Mouse (Mus musculus) embryonic facial prominence, embryonic 11.5 days (tissue): ENCODE results near the gene 4930579F01Rik. TPM values are rescaled to one million over a fixed set of nuclear protein-coding genes. Genes with fewer than 3 reads are reported as not detected.

Experiments
- ATAC-seq: fragments of 200-750 bp; cut with Nextera tagmentation; replicated peaks from 2 replicates; pipeline ENCODE4 v1.8.0; 2017; ENCODE audit warnings: low read depth; ENCODE audit not compliant: insufficient number of reproducible peaks, low FRiP score, low TSS enrichment
- DNase-seq: peaks from one replicate; pipeline ENCODE4 v3.0.0-alpha.2; 2015; ENCODE audit warnings: low spot score
- H3K27ac ChIP-seq: fragments of 300-500 bp; sonication (generic); replicated peaks from 2 replicates; pipeline ENCODE4 v1.5.1; 2014; ENCODE audit warnings: mild to moderate bottlenecking, low read depth, low read length, control low read depth
- H3K27me3 ChIP-seq: fragments of 300-500 bp; sonication (generic); 2 replicates; pipeline ENCODE4 v1.6.1; 2014; ENCODE audit warnings: mild to moderate bottlenecking, low read length, moderate library complexity, mixed read lengths; ENCODE audit not compliant: control insufficient read depth, insufficient read depth
- H3K36me3 ChIP-seq: fragments of 300-500 bp; sonication (generic); replicated peaks from 2 replicates; pipeline ENCODE4 v1.6.1; 2014; ENCODE audit warnings: low read depth, mild to moderate bottlenecking, low read length, moderate library complexity, mixed read lengths; ENCODE audit not compliant: control insufficient read depth, insufficient read depth
- H3K4me1 ChIP-seq: fragments of 300-500 bp; sonication (generic); 2 replicates; pipeline ENCODE4 v1.6.1; 2014; ENCODE audit warnings: low read length, mixed read lengths; ENCODE audit not compliant: control insufficient read depth, insufficient read depth
- H3K4me2 ChIP-seq: fragments of 300-500 bp; sonication (generic); 2 replicates; pipeline ENCODE4 v1.6.1; 2014; ENCODE audit warnings: low read depth, mild to moderate bottlenecking, control low read depth, low read length, moderate library complexity
- H3K4me3 ChIP-seq: fragments of 300-500 bp; sonication (generic); 2 replicates; pipeline ENCODE4 v1.5.1; 2014; ENCODE audit warnings: low read depth, low read length, control low read depth
- H3K9ac ChIP-seq: fragments of 300-500 bp; sonication (generic); replicated peaks from 2 replicates; pipeline ENCODE4 v1.6.1; 2014; ENCODE audit warnings: mild to moderate bottlenecking, control low read depth, low read length
- H3K9me3 ChIP-seq: fragments of 300-500 bp; sonication (generic); replicated peaks from 2 replicates; pipeline ENCODE4 v1.6.1; 2016; ENCODE audit warnings: mild to moderate bottlenecking, low read length, inconsistent platforms, mixed read lengths; ENCODE audit not compliant: control insufficient read depth
- WGBS: fragments of 180-500 bp; shearing (Covaris S2); extraction: QIAGEN DNeasy Blood & Tissue Kit; methylation state at CpG from one replicate; pipeline ENCODE4 v1.1.7; 2014; 5-methylcytosine and 5-hydroxymethylcytosine counted together
- polyA plus RNA-seq: library from polyadenylated mRNA; unstranded; fragments of >200 nt; fragmentation: Nextera tagmentation; extraction: Ambion mirVana; gene quantifications from 2 replicates; pipeline ENCODE4 v1.2.1, GENCODE M21; 2014

4930579F01Rik gene
- polyA plus RNA-seq, 1 experiment from 2014 or later: not detected

GRCm38 (mm10) chr3:138156651-138157050 is 37.0 kb downstream of the 4930579F01Rik start:
- no peak for DNase-seq
- 69% methylated on average over 10 of the region's 10 CpGs for WGBS
- no peaks in the 10 kb centered on the region for H3K9me3 ChIP-seq
- H3K27me3 ChIP-seq: no peaks in the 10 kb centered on the region
- no peaks in the 10 kb centered on the region for H3K4me1 ChIP-seq
- no peak for ATAC-seq
- H3K4me2 ChIP-seq: no peak overlapping the region
- H3K9ac ChIP-seq: no peak overlapping the region
- no peaks in the 10 kb centered on the region; the same call in 1 of the 2 replicates for H3K36me3 ChIP-seq
- H3K27ac ChIP-seq: no peak overlapping the region
- no peak overlapping the region for H3K4me3 ChIP-seq

DNA sequence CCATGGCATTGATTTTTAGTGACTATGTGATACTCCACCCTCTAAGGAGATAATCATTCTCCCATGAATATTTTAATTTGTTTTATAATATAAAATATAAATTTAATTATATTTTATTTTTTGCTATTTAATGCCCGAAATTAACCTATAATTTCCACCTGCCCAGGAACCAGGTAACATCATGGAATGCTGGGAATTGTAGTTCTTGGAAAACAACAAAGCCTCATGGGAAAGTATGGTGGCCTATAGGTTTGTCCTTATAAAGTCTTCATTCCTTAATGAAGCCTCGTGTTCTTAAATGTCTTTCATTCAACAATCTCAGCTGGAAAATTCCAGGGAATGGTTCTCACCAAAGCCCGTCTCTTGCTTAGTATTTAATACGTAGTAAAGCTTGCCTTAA is 38.6 kb downstream of the 4930579F01Rik start:
- Histone ChIP-seq H3K9ac (no peak overlapping the region), H3K9me3 (no peaks in the 10 kb centered on the region), H3K36me3 (no peaks in the 10 kb centered on the region; the same call in 1 of the 2 replicates), H3K27ac (no peak overlapping the region), H3K4me2 (no peak overlapping the region), H3K4me1 (no peaks in the 10 kb centered on the region), H3K27me3 (no peaks in the 10 kb centered on the region), H3K4me3 (no peak overlapping the region)
- no peak for ATAC-seq
- DNase-seq: no peak
- WGBS: 90% methylated on average over 4 of the region's 4 CpGs

DNA sequence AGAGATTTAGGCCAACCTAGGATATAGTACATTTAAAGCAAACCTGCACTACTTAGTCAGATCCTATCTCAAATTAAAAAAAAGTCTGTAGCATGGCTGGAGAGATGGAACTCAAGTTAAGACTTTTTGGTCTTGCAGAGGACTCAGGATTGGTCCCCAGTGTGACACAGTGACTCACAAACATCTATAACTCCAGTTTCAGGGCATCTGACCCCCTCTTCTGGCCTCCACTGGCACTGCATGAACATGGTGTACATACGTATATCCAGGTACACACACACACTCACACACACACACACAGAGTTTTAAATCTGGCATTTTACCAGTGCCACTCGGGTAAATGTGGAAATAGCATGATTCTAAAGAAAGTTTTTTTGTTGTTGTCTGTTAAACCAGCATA is 44.8 kb downstream of the 4930579F01Rik start:
- Histone ChIP-seq H3K4me2 (no peak overlapping the region), H3K27me3 (no peaks in the 10 kb centered on the region), H3K36me3 (no peaks in the 10 kb centered on the region; the same call in none of the 2 replicates), H3K4me1 (no peaks in the 10 kb centered on the region), H3K27ac (no peak overlapping the region), H3K4me3 (no peak overlapping the region), H3K9me3 (no peaks in the 10 kb centered on the region), H3K9ac (no peak overlapping the region)
- ATAC-seq (no peak), DNase-seq (no peak)
- WGBS: 95% methylated on average over 2 of the region's 2 CpGs

- Histone ChIP-seq H3K4me2 (peak within 1 kb of the TSS; percentile 66), H3K27ac (peak within 1 kb of the TSS; percentile 97), H3K36me3 (no peaks in the 10 kb centered on the region; the same call in 1 of the 2 replicates), H3K9ac (peak within 1 kb of the TSS; percentile 88), H3K27me3 (no peaks in the 10 kb centered on the region), H3K4me3 (peak within 1 kb of the TSS; percentile 65), H3K4me1 (no peaks in the 10 kb centered on the region), H3K9me3 (no peaks in the 10 kb centered on the region)
- peak; percentile 45; the same call in 1 of the 2 replicates for ATAC-seq
- WGBS: 5% methylated on average over 8 of the region's 8 CpGs
- DNase-seq: peak; percentile 94
Observed at GRCm38 (mm10) chr3:138144642-138145171, 48.9 kb downstream of the 4930579F01Rik start, which contains the start of gene Mttp. Gene Mttp, minus strand, starts transcription at chr3:138144968.

- no peak for ATAC-seq
- peak; percentile 52 for DNase-seq
- Histone ChIP-seq H3K9me3 (no peaks in the 10 kb centered on the region), H3K36me3 (no peaks in the 10 kb centered on the region; the same call in 1 of the 2 replicates), H3K4me1 (no peaks in the 10 kb centered on the region), H3K27ac (peak overlapping the region; percentile 97), H3K27me3 (no peaks in the 10 kb centered on the region), H3K9ac (peak overlapping the region; percentile 88), H3K4me2 (peak overlapping the region; percentile 66), H3K4me3 (peak overlapping the region; percentile 65)
- under 1% methylated on average over 18 of the region's 18 CpGs for WGBS
Observed at GRCm38 (mm10) chr3:138144060-138144641, 49.5 kb downstream of the 4930579F01Rik start.

- H3K4me3 ChIP-seq: peak within 1 kb of the TSS; percentile 65
- ATAC-seq: peak; percentile 98
- WGBS: under 1% methylated on average over 70 of the region's 70 CpGs
- H3K27ac ChIP-seq: peak within 1 kb of the TSS; percentile 97
- H3K27me3 ChIP-seq: no peaks in the 10 kb centered on the region
- H3K4me1 ChIP-seq: no peaks in the 10 kb centered on the region
- H3K9me3 ChIP-seq: no peaks in the 10 kb centered on the region
- DNase-seq: peak; percentile 98
- H3K9ac ChIP-seq: peak within 1 kb of the TSS; percentile 88
- H3K36me3 ChIP-seq: no peaks in the 10 kb centered on the region
- H3K4me2 ChIP-seq: peak within 1 kb of the TSS; percentile 66
Observed at GRCm38 (mm10) chr3:138143315-138144059, 50.1 kb downstream of the 4930579F01Rik start, which contains the start of gene Trmt10a. Gene Trmt10a, plus strand, starts transcription at chr3:138143448.

DNA sequence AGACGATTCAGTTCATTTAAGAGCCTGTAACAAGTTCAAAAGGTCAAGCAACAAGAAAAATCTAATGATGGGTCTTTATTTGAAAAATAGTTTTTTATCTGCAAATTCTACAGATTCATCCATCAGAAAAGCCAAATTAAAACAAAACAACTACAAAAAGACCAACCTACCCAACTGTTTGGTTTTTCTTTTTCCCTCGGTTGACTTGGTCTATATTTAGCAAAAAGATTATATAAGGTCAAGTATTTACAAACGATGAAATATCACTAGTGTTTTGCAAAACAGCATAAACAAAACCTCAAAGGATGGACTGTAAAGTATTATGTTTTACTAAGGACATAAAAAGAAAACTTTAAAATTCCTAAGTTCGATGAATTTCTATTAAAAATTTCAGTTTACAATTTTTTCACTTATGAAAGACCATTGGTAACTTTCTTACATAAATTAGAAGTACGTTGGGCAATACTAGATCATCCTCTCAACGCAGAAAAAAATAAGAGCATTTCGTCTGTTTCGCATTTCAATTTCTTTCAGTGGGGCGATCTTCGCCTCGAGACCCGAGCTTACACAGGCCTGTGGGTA is 50.8 kb downstream of the 4930579F01Rik start:
- DNase-seq (no peak), ATAC-seq (no peak)
- H3K9me3 ChIP-seq: no peaks in the 10 kb centered on the region
- H3K36me3 ChIP-seq: no peaks in the 10 kb centered on the region
- H3K27me3 ChIP-seq: no peaks in the 10 kb centered on the region
- H3K27ac ChIP-seq: peak overlapping the region; percentile 97; the same call in 1 of the 2 replicates
- H3K4me2 ChIP-seq: peak overlapping the region; percentile 11; the same call in 1 of the 2 replicates
- H3K4me3 ChIP-seq: peak overlapping the region; percentile 65
- H3K4me1 ChIP-seq: no peaks in the 10 kb centered on the region
- WGBS: 6% methylated on average over 12 of the region's 12 CpGs
- H3K9ac ChIP-seq: peak overlapping the region; percentile 88
